Mouse (Mus musculus) megakaryocyte, embryonic 14.5 days (primary cell): ENCODE measurements around the gene Mrm2.

Experiments
- FLI1 ChIP-seq: IDR thresholded peaks from 2 replicates; pipeline ENCODE4 v1.6.1; 2012; ENCODE audit warnings: low read length, inconsistent platforms, mixed read lengths
- GATA1 ChIP-seq: IDR thresholded peaks from 3 replicates; pipeline ENCODE4 v1.6.1; 2012; ENCODE audit warnings: mixed read lengths, low read length, inconsistent platforms, borderline replicate concordance

GRCm38 (mm10) chr5:140345244-140345643 is 13.5 kb upstream of the Mrm2 start:
- no peak for TF ChIP-seq FLI1
- no peak for TF ChIP-seq GATA1
